Mouse (Mus musculus) C2C12 (cell line): ENCODE measurements around the gene Lrrc75a.

Source experiments
- CTCF ChIP-seq: IDR thresholded peaks from one replicate; pipeline ENCODE4 v1.5.1; 2011; ENCODE audit not compliant: control insufficient read depth, insufficient read depth, insufficient read length
- MAX ChIP-seq: IDR thresholded peaks from one replicate; pipeline ENCODE4 v1.6.1; 2011; ENCODE audit warnings: mild to moderate bottlenecking, control low read depth
- MYOD1 ChIP-seq: IDR thresholded peaks from one replicate; pipeline ENCODE4 v1.6.1; 2011; ENCODE audit warnings: low read depth; ENCODE audit not compliant: control insufficient read depth, insufficient read length
- MYOG ChIP-seq: IDR thresholded peaks from one replicate; pipeline ENCODE4 v1.6.1; 2011; ENCODE audit not compliant: control insufficient read depth, insufficient read length; ENCODE audit errors: extremely low read depth
- USF1 ChIP-seq: IDR thresholded peaks from one replicate; pipeline ENCODE4 v1.6.1; 2011; ENCODE audit warnings: low read depth, mild to moderate bottlenecking, control low read depth, moderate library complexity

DNA sequence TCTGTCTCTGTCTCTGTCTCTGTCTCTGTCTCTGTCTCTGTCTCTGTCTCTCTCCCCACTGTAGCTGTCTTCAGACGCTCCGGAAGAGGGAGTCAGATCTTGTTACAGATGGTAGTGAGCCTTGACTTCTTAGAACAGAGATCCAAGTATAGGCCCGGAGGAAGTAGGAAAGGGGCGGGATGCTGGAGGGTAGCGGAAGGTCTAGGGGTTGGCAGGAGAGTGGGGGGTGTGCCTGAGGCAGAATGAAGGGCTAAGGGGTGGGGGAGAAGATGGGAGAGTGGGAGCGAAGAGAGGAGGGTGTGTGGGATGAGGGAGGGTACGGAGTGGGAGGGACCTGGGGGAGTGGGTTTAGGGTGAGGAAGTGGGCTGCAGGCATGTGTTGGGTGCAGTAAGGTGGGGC is 82.6 kb downstream of the Lrrc75a start:
- TF ChIP-seq CTCF (no peak), MYOG (no peak), MAX (no peak), MYOD1 (no peak), USF1 (no peak)
